Mouse (Mus musculus) neural tube, embryonic 15.5 days (tissue): ENCODE results near the gene Grk1. TPM values are rescaled to one million over a fixed set of nuclear protein-coding genes. Genes with fewer than 3 reads are reported as not detected.

Experiments
- ATAC-seq: fragments of 200-750 bp; cut with Nextera tagmentation; 2 replicates; pipeline ENCODE4 v1.8.0; 2017; ENCODE audit warnings: mild to moderate bottlenecking, moderate TSS enrichment, moderate library complexity; ENCODE audit not compliant: low FRiP score
- H3K27ac ChIP-seq: fragments of 300-500 bp; sonication (generic); replicated peaks from 2 replicates; pipeline ENCODE4 v1.5.1; 2015; ENCODE audit warnings: mild to moderate bottlenecking, inconsistent platforms
- H3K27me3 ChIP-seq: fragments of 300-500 bp; sonication (generic); replicated peaks from 2 replicates; pipeline ENCODE4 v1.6.1; 2015; ENCODE audit warnings: inconsistent platforms
- H3K36me3 ChIP-seq: fragments of 300-500 bp; sonication (generic); 2 replicates; pipeline ENCODE4 v1.6.1; 2015; ENCODE audit warnings: inconsistent platforms
- H3K4me1 ChIP-seq: fragments of 300-500 bp; sonication (generic); 2 replicates; pipeline ENCODE4 v1.6.1; 2015; ENCODE audit warnings: inconsistent platforms
- H3K4me2 ChIP-seq: fragments of 300-500 bp; sonication (generic); 2 replicates; pipeline ENCODE4 v1.6.1; 2015; ENCODE audit warnings: inconsistent platforms, mild to moderate bottlenecking, moderate library complexity
- H3K4me3 ChIP-seq: fragments of 300-500 bp; sonication (generic); replicated peaks from 2 replicates; pipeline ENCODE4 v1.5.1; 2015; ENCODE audit warnings: mild to moderate bottlenecking, inconsistent platforms
- H3K9ac ChIP-seq: fragments of 300-500 bp; sonication (generic); replicated peaks from 2 replicates; pipeline ENCODE4 v1.6.1; 2015; ENCODE audit warnings: mild to moderate bottlenecking, inconsistent platforms
- H3K9me3 ChIP-seq: fragments of 300-500 bp; sonication (generic); replicated peaks from 2 replicates; pipeline ENCODE4 v1.6.1; 2016; ENCODE audit warnings: inconsistent platforms
- WGBS: fragments of 180-500 bp; shearing (Covaris S2); methylation state at CpG from one replicate; pipeline ENCODE4 v1.1.7; 2015; ENCODE audit warnings: mixed read lengths; 5-methylcytosine and 5-hydroxymethylcytosine counted together
- polyA plus RNA-seq: library from polyadenylated mRNA; unstranded; fragments of >200 nt; fragmentation: Nextera tagmentation; extraction: Ambion mirVana; gene quantifications from 2 replicates; pipeline ENCODE4 v1.2.1, GENCODE M21; 2015

Grk1 gene
- polyA plus RNA-seq, 1 experiment from 2014 or later: not detected

GRCm38 (mm10) chr8:13430412-13430811 lies 25.5 kb downstream of the Grk1 start:
- no peak overlapping the region for H3K4me3 ChIP-seq
- no peak overlapping the region for H3K27ac ChIP-seq
- peaks cover 8% of the 10 kb centered on the region; the same call in 1 of the 2 replicates for H3K4me1 ChIP-seq
- ATAC-seq: no peak
- no peak overlapping the region for H3K4me2 ChIP-seq
- H3K9me3 ChIP-seq: no peaks in the 10 kb centered on the region
- H3K27me3 ChIP-seq: peaks cover 17% of the 10 kb centered on the region
- H3K9ac ChIP-seq: no peak overlapping the region
- 73% methylated on average over 7 of the region's 7 CpGs for WGBS
- H3K36me3 ChIP-seq: no peaks in the 10 kb centered on the region

- no peak for ATAC-seq
- Histone ChIP-seq H3K4me1 (peaks cover 11% of the 10 kb centered on the region; the same call in 1 of the 2 replicates), H3K27me3 (peaks cover 21% of the 10 kb centered on the region), H3K9ac (no peak overlapping the region), H3K4me2 (no peak overlapping the region), H3K36me3 (no peaks in the 10 kb centered on the region), H3K27ac (no peak overlapping the region), H3K9me3 (no peaks in the 10 kb centered on the region), H3K4me3 (no peak overlapping the region)
These were observed 26.0 kb downstream of the Grk1 start for GRCm38 (mm10) chr8:13430866-13431265.

GRCm38 (mm10) chr8:13433130-13433529 lies 28.2 kb downstream of the Grk1 start:
- 95% methylated on average over 5 of the region's 5 CpGs for WGBS
- Histone ChIP-seq H3K4me1 (peaks cover 11% of the 10 kb centered on the region; the same call in 1 of the 2 replicates), H3K9ac (no peak overlapping the region), H3K4me3 (no peak overlapping the region), H3K27me3 (peaks cover 36% of the 10 kb centered on the region), H3K27ac (no peak overlapping the region), H3K36me3 (no peaks in the 10 kb centered on the region), H3K4me2 (no peak overlapping the region), H3K9me3 (no peaks in the 10 kb centered on the region)
- no peak for ATAC-seq

- Histone ChIP-seq H3K27me3 (peaks cover 36% of the 10 kb centered on the region), H3K9me3 (no peaks in the 10 kb centered on the region), H3K4me2 (peak within 1 kb of the TSS; percentile 20), H3K9ac (no peak within 1 kb of the TSS), H3K4me1 (peaks cover 11% of the 10 kb centered on the region; the same call in 1 of the 2 replicates), H3K4me3 (0 out of 2 replicates have a peak within 1 kb of the TSS, but pooled peaks have one; percentile 8), H3K27ac (no peak within 1 kb of the TSS), H3K36me3 (no peaks in the 10 kb centered on the region)
- ATAC-seq: no peak
- 16% methylated on average over 10 of the region's 10 CpGs for WGBS
These were observed 30.0 kb downstream of the Grk1 start, which contains the start of gene Tmem255b for GRCm38 (mm10) chr8:13434889-13435288. Gene Tmem255b, plus strand, starts transcription at chr8:13435189.

- 19% methylated on average over 8 of the region's 8 CpGs for WGBS
- Histone ChIP-seq H3K36me3 (no peaks in the 10 kb centered on the region), H3K27me3 (peaks cover 36% of the 10 kb centered on the region)
These were observed 31.2 kb downstream of the Grk1 start for GRCm38 (mm10) chr8:13436052-13436451.

GRCm38 (mm10) chr8:13437531-13437930 lies 32.6 kb downstream of the Grk1 start:
- no peak overlapping the region for H3K4me3 ChIP-seq
- ATAC-seq: no peak
- WGBS: 89% methylated on average over 2 of the region's 2 CpGs
- H3K36me3 ChIP-seq: no peaks in the 10 kb centered on the region
- H3K9me3 ChIP-seq: no peaks in the 10 kb centered on the region
- H3K4me2 ChIP-seq: no peak overlapping the region
- peaks cover 8% of the 10 kb centered on the region; the same call in 1 of the 2 replicates for H3K4me1 ChIP-seq
- H3K9ac ChIP-seq: no peak overlapping the region
- no peak overlapping the region for H3K27ac ChIP-seq
- H3K27me3 ChIP-seq: peaks cover 36% of the 10 kb centered on the region

More at GRCm38 (mm10) chr8:13436052-13436451, 31.2 kb downstream of the Grk1 start:
- H3K4me2 ChIP-seq: no peak overlapping the region
- H3K9me3 ChIP-seq: no peaks in the 10 kb centered on the region
- no peak overlapping the region for H3K27ac ChIP-seq
- no peak overlapping the region for H3K4me3 ChIP-seq
- H3K4me1 ChIP-seq: peaks cover 8% of the 10 kb centered on the region; the same call in 1 of the 2 replicates
- H3K9ac ChIP-seq: no peak overlapping the region
- ATAC-seq: no peak

GRCm38 (mm10) chr8:13442152-13442551 lies 37.3 kb downstream of the Grk1 start:
- WGBS: 95% methylated on average over 2 of the region's 2 CpGs
- Histone ChIP-seq H3K27me3 (peaks cover 3% of the 10 kb centered on the region; the same call in 1 of the 2 replicates), H3K4me2 (no peak overlapping the region), H3K4me1 (no peaks in the 10 kb centered on the region), H3K9me3 (no peaks in the 10 kb centered on the region), H3K9ac (no peak overlapping the region), H3K4me3 (no peak overlapping the region), H3K27ac (no peak overlapping the region), H3K36me3 (no peaks in the 10 kb centered on the region)
- no peak for ATAC-seq

- H3K9ac ChIP-seq: no peak overlapping the region
- no peak for ATAC-seq
- no peaks in the 10 kb centered on the region for H3K9me3 ChIP-seq
- no peaks in the 10 kb centered on the region for H3K36me3 ChIP-seq
- WGBS: 91% methylated on average over 6 of the region's 6 CpGs
- no peaks in the 10 kb centered on the region for H3K4me1 ChIP-seq
- no peak overlapping the region for H3K27ac ChIP-seq
- H3K4me3 ChIP-seq: no peak overlapping the region
- no peaks in the 10 kb centered on the region for H3K27me3 ChIP-seq
- no peak overlapping the region for H3K4me2 ChIP-seq
These were observed 41.6 kb downstream of the Grk1 start for GRCm38 (mm10) chr8:13446456-13446855.

- Histone ChIP-seq H3K4me3 (no peak overlapping the region), H3K4me2 (no peak overlapping the region), H3K4me1 (no peaks in the 10 kb centered on the region), H3K9me3 (no peaks in the 10 kb centered on the region), H3K27me3 (no peaks in the 10 kb centered on the region), H3K36me3 (no peaks in the 10 kb centered on the region), H3K27ac (no peak overlapping the region), H3K9ac (no peak overlapping the region)
- no peak for ATAC-seq
- 57% methylated on average over 4 of the region's 4 CpGs for WGBS
These were observed 43.3 kb downstream of the Grk1 start for GRCm38 (mm10) chr8:13448145-13448544.

GRCm38 (mm10) chr8:13451747-13452277 lies 46.9 kb downstream of the Grk1 start:
- no peaks in the 10 kb centered on the region for H3K27me3 ChIP-seq
- H3K4me2 ChIP-seq: no peak overlapping the region
- H3K4me1 ChIP-seq: peaks cover 14% of the 10 kb centered on the region
- no peaks in the 10 kb centered on the region for H3K36me3 ChIP-seq
- no peak overlapping the region for H3K27ac ChIP-seq
- WGBS: 77% methylated on average over 6 of the region's 6 CpGs
- H3K9me3 ChIP-seq: no peaks in the 10 kb centered on the region
- no peak for ATAC-seq
- H3K9ac ChIP-seq: no peak overlapping the region
- no peak overlapping the region for H3K4me3 ChIP-seq

- ATAC-seq: peak; percentile 78
- H3K9me3 ChIP-seq: no peaks in the 10 kb centered on the region
- no peak overlapping the region for H3K4me2 ChIP-seq
- no peaks in the 10 kb centered on the region for H3K27me3 ChIP-seq
- 0 out of 2 replicates have a peak overlapping the region, but pooled peaks have one; percentile 23 for H3K27ac ChIP-seq
- peaks cover 14% of the 10 kb centered on the region for H3K4me1 ChIP-seq
- no peaks in the 10 kb centered on the region for H3K36me3 ChIP-seq
- H3K4me3 ChIP-seq: no peak overlapping the region
- H3K9ac ChIP-seq: no peak overlapping the region
- 50% methylated on average over 8 of the region's 8 CpGs for WGBS
These were observed 49.6 kb downstream of the Grk1 start for GRCm38 (mm10) chr8:13454341-13455113.

- no peaks in the 10 kb centered on the region for H3K27me3 ChIP-seq
- peak; percentile 65; the same call in 1 of the 2 replicates for ATAC-seq
- H3K9me3 ChIP-seq: no peaks in the 10 kb centered on the region
- no peaks in the 10 kb centered on the region for H3K36me3 ChIP-seq
- H3K4me2 ChIP-seq: no peak overlapping the region
- peaks cover 14% of the 10 kb centered on the region for H3K4me1 ChIP-seq
- 37% methylated on average over 2 of the region's 2 CpGs for WGBS
- H3K27ac ChIP-seq: no peak overlapping the region
- H3K9ac ChIP-seq: no peak overlapping the region
- H3K4me3 ChIP-seq: no peak overlapping the region
These were observed 50.4 kb downstream of the Grk1 start for GRCm38 (mm10) chr8:13455295-13455694.
